Mouse (Mus musculus): Measurements from ENCODE around the gene Tbr1. TPM values are rescaled to one million over a fixed set of nuclear protein-coding genes. Genes with fewer than 3 reads are reported as not detected.

Gene Tbr1
- polyA plus RNA-seq, 1 experiment from 2014 or later, result not detected

GRCm38 (mm10) chr2:61820203-61820602, 17.5 kb downstream of the Tbr1 start:
- no peak for DNase-seq (ENCODE audit: low spot score)
- no peak for ATAC-seq (ENCODE audit: low FRiP score, low TSS enrichment)
- no peaks in the 10 kb centered on the region for H3K9me3 ChIP-seq (ENCODE audit: control insufficient read depth, low read length)

GRCm38 (mm10) chr2:61823426-61824140, 20.9 kb downstream of the Tbr1 start:
- 65% methylated on average over 1 of the region's 1 CpGs for WGBS
- TF ChIP-seq EP300 (optimal IDR thresholded peaks at IDR 0.05) (no peak), CTCF (IDR thresholded peaks at IDR 0.05; ENCODE audit: low read depth) (no peak)
- no peak overlapping the region for H3K27ac ChIP-seq (replicated peaks)
- ATAC-seq (ENCODE audit: low FRiP score, low TSS enrichment) (no peak), DNase-seq (ENCODE audit: low spot score) (no peak)
- H3K4me3 ChIP-seq (ENCODE audit: low read depth, low read length), result no peak overlapping the region
- no peaks in the 10 kb centered on the region for H3K27me3 ChIP-seq (ENCODE audit: control insufficient read depth, insufficient read depth, low read length)
- H3K36me3 ChIP-seq (ENCODE audit: control insufficient read depth, insufficient read depth, low read length), result no peaks in the 10 kb centered on the region
- no peaks in the 10 kb centered on the region for H3K4me1 ChIP-seq (replicated peaks; ENCODE audit: control insufficient read depth, insufficient read depth)
- H3K9me3 ChIP-seq (ENCODE audit: control insufficient read depth, low read length), result no peaks in the 10 kb centered on the region
- H3K9ac ChIP-seq (ENCODE audit: low read length), result no peak overlapping the region
- no peak overlapping the region for H3K4me2 ChIP-seq (replicated peaks; ENCODE audit: low read depth)

More at GRCm38 (mm10) chr2:61820203-61820602, 17.5 kb downstream of the Tbr1 start:
- no peak for TF ChIP-seq CTCF (IDR thresholded peaks at IDR 0.05; ENCODE audit: low read depth)
- TF ChIP-seq EP300 (optimal IDR thresholded peaks at IDR 0.05), result no peak
- H3K4me1 ChIP-seq (replicated peaks; ENCODE audit: control insufficient read depth, insufficient read depth), result no peaks in the 10 kb centered on the region
- no peaks in the 10 kb centered on the region for H3K36me3 ChIP-seq (ENCODE audit: control insufficient read depth, insufficient read depth, low read length)
- no peak overlapping the region for H3K4me2 ChIP-seq (replicated peaks; ENCODE audit: low read depth)
- H3K4me3 ChIP-seq (ENCODE audit: low read depth, low read length), result no peak overlapping the region
- WGBS, result 68% methylated on average over 4 of the region's 4 CpGs
- H3K27ac ChIP-seq (replicated peaks), result no peak overlapping the region
- H3K9ac ChIP-seq (ENCODE audit: low read length), result no peak overlapping the region
- H3K27me3 ChIP-seq (ENCODE audit: control insufficient read depth, insufficient read depth, low read length), result peaks cover 4% of the 10 kb centered on the region; the same call in 1 of the 2 replicates

- Histone ChIP-seq H3K27ac (replicated peaks) (no peak overlapping the region), H3K4me3 (ENCODE audit: low read depth, low read length) (no peak overlapping the region), H3K36me3 (ENCODE audit: control insufficient read depth, insufficient read depth, low read length) (no peaks in the 10 kb centered on the region), H3K27me3 (ENCODE audit: control insufficient read depth, insufficient read depth, low read length) (no peaks in the 10 kb centered on the region), H3K4me1 (replicated peaks; ENCODE audit: control insufficient read depth, insufficient read depth) (no peaks in the 10 kb centered on the region), H3K9ac (ENCODE audit: low read length) (no peak overlapping the region), H3K4me2 (replicated peaks; ENCODE audit: low read depth) (no peak overlapping the region), H3K9me3 (ENCODE audit: control insufficient read depth, low read length) (no peaks in the 10 kb centered on the region)
- no peak for TF ChIP-seq EP300 (optimal IDR thresholded peaks at IDR 0.05)
- no peak for TF ChIP-seq CTCF (IDR thresholded peaks at IDR 0.05; ENCODE audit: low read depth)
- DNase-seq (ENCODE audit: low spot score), result no peak
- 85% methylated on average over 2 of the region's 2 CpGs for WGBS
- ATAC-seq (ENCODE audit: low FRiP score, low TSS enrichment), result no peak
Observed at GRCm38 (mm10) chr2:61837243-61837806, 34.6 kb downstream of the Tbr1 start.

Small RNAs within 50 kb of the gene (microRNA-seq; reads per million reads assigned to microRNA genes)
- not detected for gene Gm22403

Other genes starting within 250 kb of the Tbr1 start
- 20.7 and 21.9 TPM in 2 replicates for gene Tank, start 224.3 kb upstream of the Tbr1 start, polyA plus RNA-seq (2015; fragmentation: Nextera tagmentation; extraction: Ambion mirVana)
- 118 and 128 TPM in 2 replicates for gene Psmd14, start 91.2 kb upstream of the Tbr1 start, polyA plus RNA-seq (2015; fragmentation: Nextera tagmentation; extraction: Ambion mirVana)
- 0.15 and 0.16 TPM in 2 replicates for gene Slc4a10, start 243.5 kb downstream of the Tbr1 start, polyA plus RNA-seq (2015; fragmentation: Nextera tagmentation; extraction: Ambion mirVana)

All from stomach, postnatal 0 days (tissue).